Mouse (Mus musculus): ENCODE results near the gene Klhdc2. TPM values are rescaled to one million over a fixed set of nuclear protein-coding genes. Genes with fewer than 3 reads are reported as not detected.

Klhdc2 gene
- total RNA-seq, 1 experiment = 40.7 TPM

DNA sequence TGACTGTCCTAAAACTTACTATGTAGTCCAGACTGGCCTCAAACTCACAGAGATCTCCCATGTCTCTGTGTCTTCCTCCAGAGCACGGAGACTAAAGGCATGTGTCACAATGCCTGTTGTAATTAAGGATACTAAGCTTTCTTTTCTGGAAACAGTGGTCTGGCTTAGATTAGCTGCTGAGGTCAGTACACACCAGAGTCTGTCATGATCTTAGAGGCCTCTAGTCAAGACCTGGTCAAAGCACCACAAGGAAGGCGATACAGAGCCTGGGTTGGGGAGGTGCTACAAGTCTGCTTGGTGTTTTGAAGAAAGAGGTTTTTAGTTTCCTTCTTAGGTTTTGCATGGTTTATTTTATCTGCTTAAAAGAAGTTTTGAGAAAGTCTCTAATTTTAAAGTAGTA lies 3.9 kb downstream of the Klhdc2 start:
- TF ChIP-seq CHD2 (IDR thresholded peaks at IDR 0.05; ENCODE audit: low read depth, low read length) (no peak), ZNF384 (IDR thresholded peaks at IDR 0.05; ENCODE audit: low read depth, low read length) (no peak), HCFC1 (IDR thresholded peaks at IDR 0.05; ENCODE audit: borderline replicate concordance, insufficient read depth, low read length) (no peak), ZC3H11A (IDR thresholded peaks at IDR 0.05; ENCODE audit: borderline replicate concordance, low read depth, low read length) (no peak), MAFK (IDR thresholded peaks at IDR 0.05; ENCODE audit: insufficient read depth, low read depth, low read length) (no peak)
- H3K9me3 ChIP-seq (ENCODE audit: control insufficient read depth, insufficient read depth, low read depth, low read length) = no peaks in the 10 kb centered on the region
- H3K9ac ChIP-seq (ENCODE audit: insufficient read depth, low read depth, low read length, poor library complexity, severe bottlenecking) = no peak overlapping the region
- H3K36me3 ChIP-seq (ENCODE audit: control insufficient read depth, insufficient read depth, low read length, poor library complexity, severe bottlenecking) = peaks cover 7% of the 10 kb centered on the region; the same call in 1 of the 2 replicates
- H3K4me1 ChIP-seq (ENCODE audit: control insufficient read depth in 2 of 2, insufficient read depth in 2 of 2, low read length in 2 of 2, poor library complexity in 1 of 2) = peaks cover 0 to 3% of the 10 kb centered on the region in 2 experiments; a peak in 2 of 4 replicates
- H3K27ac ChIP-seq (ENCODE audit: insufficient read depth, low read depth, low read length, poor library complexity, severe bottlenecking) = no peak overlapping the region
- no peak overlapping the region for H3K4me3 ChIP-seq (ENCODE audit: insufficient read depth in 1 of 2, low read depth in 1 of 2, low read length in 2 of 2, poor library complexity in 1 of 2, severe bottlenecking in 1 of 2)
- DNase-seq (ENCODE audit: low read depth, low spot score) = no peak
- in situ Hi-C loops (cut with MboI; ENCODE audit: low sequenced_read_pairs in 2 of 2, unreplicated experiment in 2 of 2) = no loop called here

DNA sequence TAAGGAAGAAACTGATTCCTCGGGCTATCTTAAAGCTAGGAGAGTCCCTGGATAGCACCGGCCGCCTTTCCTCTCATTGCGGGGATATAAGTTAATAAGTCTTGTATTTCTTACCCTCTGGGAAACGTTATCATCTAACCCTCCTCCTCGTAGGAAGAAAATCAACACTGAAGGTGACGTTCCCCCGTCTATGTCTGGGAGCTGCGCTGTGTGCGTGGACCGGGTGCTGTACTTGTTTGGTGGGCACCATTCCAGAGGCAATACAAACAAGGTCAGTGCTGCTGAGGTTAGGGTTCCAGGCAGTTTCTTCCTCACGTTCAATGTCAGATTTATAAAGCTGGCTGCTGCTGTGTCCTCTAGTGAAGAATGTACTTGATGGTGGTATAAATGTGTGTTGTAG lies 5.7 kb downstream of the Klhdc2 start:
- peaks cover 7% of the 10 kb centered on the region; the same call in 1 of the 2 replicates for H3K36me3 ChIP-seq (ENCODE audit: control insufficient read depth, insufficient read depth, low read length, poor library complexity, severe bottlenecking)

DNA sequence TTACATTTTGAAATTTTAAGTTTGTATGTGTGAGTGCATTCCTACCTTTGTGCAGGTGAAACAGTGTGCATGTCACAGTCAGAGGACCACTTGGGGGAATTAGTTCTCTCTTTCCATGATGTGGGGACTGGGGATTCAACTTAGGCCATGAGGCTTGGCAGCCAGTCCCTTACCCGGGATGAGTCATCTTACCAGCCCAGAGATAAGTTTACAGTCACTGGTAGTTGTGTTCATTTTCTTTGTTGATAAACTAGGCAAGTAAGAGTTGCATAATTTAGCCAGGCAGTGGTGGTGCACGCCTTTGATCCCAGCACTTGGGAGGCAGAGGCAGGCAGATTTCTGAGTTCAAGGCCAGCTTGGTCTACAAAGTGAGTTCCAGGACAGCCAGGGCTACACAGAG lies 7.6 kb downstream of the Klhdc2 start:
- Histone ChIP-seq H3K9ac (ENCODE audit: insufficient read depth, low read depth, low read length, poor library complexity, severe bottlenecking) (no peak overlapping the region), H3K9me3 (ENCODE audit: control insufficient read depth, insufficient read depth, low read depth, low read length) (no peaks in the 10 kb centered on the region), H3K36me3 (ENCODE audit: control insufficient read depth, insufficient read depth, low read length, poor library complexity, severe bottlenecking) (peaks cover 10% of the 10 kb centered on the region; the same call in 1 of the 2 replicates), H3K4me3 (ENCODE audit: insufficient read depth in 1 of 2, low read depth in 1 of 2, low read length in 2 of 2, poor library complexity in 1 of 2, severe bottlenecking in 1 of 2) (no peak overlapping the region), H3K4me1 (ENCODE audit: control insufficient read depth in 2 of 2, insufficient read depth in 2 of 2, low read length in 2 of 2, poor library complexity in 1 of 2) (peaks cover 0 to under 1% of the 10 kb centered on the region in 2 experiments; a peak in 1 of 4 replicates), H3K27ac (ENCODE audit: insufficient read depth, low read depth, low read length, poor library complexity, severe bottlenecking) (no peak overlapping the region)
- DNase-seq (ENCODE audit: low read depth, low spot score) = no peak
- in situ Hi-C loops (cut with MboI; ENCODE audit: low sequenced_read_pairs in 2 of 2, unreplicated experiment in 2 of 2) = no loop called here
- TF ChIP-seq ZC3H11A (IDR thresholded peaks at IDR 0.05; ENCODE audit: borderline replicate concordance, low read depth, low read length) (no peak), HCFC1 (IDR thresholded peaks at IDR 0.05; ENCODE audit: borderline replicate concordance, insufficient read depth, low read length) (no peak), ZNF384 (IDR thresholded peaks at IDR 0.05; ENCODE audit: low read depth, low read length) (no peak), CHD2 (IDR thresholded peaks at IDR 0.05; ENCODE audit: low read depth, low read length) (no peak), MAFK (IDR thresholded peaks at IDR 0.05; ENCODE audit: insufficient read depth, low read depth, low read length) (no peak)

More for the DNA sequence above, 5.7 kb downstream of the Klhdc2 start:
- H3K4me3 ChIP-seq (ENCODE audit: insufficient read depth in 1 of 2, low read depth in 1 of 2, low read length in 2 of 2, poor library complexity in 1 of 2, severe bottlenecking in 1 of 2) = no peak overlapping the region
- H3K4me1 ChIP-seq (ENCODE audit: control insufficient read depth in 2 of 2, insufficient read depth in 2 of 2, low read length in 2 of 2, poor library complexity in 1 of 2) = peaks cover 0 to 3% of the 10 kb centered on the region in 2 experiments; a peak in 2 of 4 replicates
- no peaks in the 10 kb centered on the region for H3K9me3 ChIP-seq (ENCODE audit: control insufficient read depth, insufficient read depth, low read depth, low read length)
- TF ChIP-seq ZC3H11A (IDR thresholded peaks at IDR 0.05; ENCODE audit: borderline replicate concordance, low read depth, low read length) (no peak), CHD2 (IDR thresholded peaks at IDR 0.05; ENCODE audit: low read depth, low read length) (no peak), ZNF384 (IDR thresholded peaks at IDR 0.05; ENCODE audit: low read depth, low read length) (no peak), MAFK (IDR thresholded peaks at IDR 0.05; ENCODE audit: insufficient read depth, low read depth, low read length) (no peak), HCFC1 (IDR thresholded peaks at IDR 0.05; ENCODE audit: borderline replicate concordance, insufficient read depth, low read length) (no peak)
- DNase-seq (ENCODE audit: low read depth, low spot score) = no peak
- in situ Hi-C loops (cut with MboI; ENCODE audit: low sequenced_read_pairs in 2 of 2, unreplicated experiment in 2 of 2) = no loop called here
- H3K27ac ChIP-seq (ENCODE audit: insufficient read depth, low read depth, low read length, poor library complexity, severe bottlenecking) = no peak overlapping the region
- no peak overlapping the region for H3K9ac ChIP-seq (ENCODE audit: insufficient read depth, low read depth, low read length, poor library complexity, severe bottlenecking)

DNA sequence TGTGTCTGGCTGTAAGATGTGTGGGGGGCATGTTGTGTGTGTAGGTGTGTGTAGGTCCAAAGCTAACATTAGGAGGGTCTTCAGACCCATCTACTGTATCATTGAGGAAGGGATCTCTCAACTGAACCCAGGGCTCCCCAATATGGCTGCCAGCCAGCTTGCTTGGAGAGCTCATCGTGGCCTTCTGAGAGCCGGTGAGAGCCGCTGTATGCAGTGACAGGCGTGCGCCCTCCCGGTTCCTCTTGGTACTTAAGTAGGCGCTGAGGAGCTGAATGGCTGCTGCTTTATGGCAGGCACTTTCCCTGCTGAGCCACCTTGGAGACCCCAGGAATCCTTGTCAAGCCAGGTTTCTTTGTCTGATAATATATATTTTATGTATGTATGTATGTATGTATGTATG lies 9.9 kb downstream of the Klhdc2 start:
- Histone ChIP-seq H3K36me3 (ENCODE audit: control insufficient read depth, insufficient read depth, low read length, poor library complexity, severe bottlenecking) (peaks cover 18% of the 10 kb centered on the region), H3K27ac (ENCODE audit: insufficient read depth, low read depth, low read length, poor library complexity, severe bottlenecking) (no peak overlapping the region), H3K4me3 (ENCODE audit: insufficient read depth in 1 of 2, low read depth in 1 of 2, low read length in 2 of 2, poor library complexity in 1 of 2, severe bottlenecking in 1 of 2) (no peak overlapping the region), H3K4me1 (ENCODE audit: control insufficient read depth in 2 of 2, insufficient read depth in 2 of 2, low read length in 2 of 2, poor library complexity in 1 of 2) (no peaks in the 10 kb centered on the region), H3K9me3 (ENCODE audit: control insufficient read depth, insufficient read depth, low read depth, low read length) (no peaks in the 10 kb centered on the region), H3K9ac (ENCODE audit: insufficient read depth, low read depth, low read length, poor library complexity, severe bottlenecking) (no peak overlapping the region)
- DNase-seq (ENCODE audit: low read depth, low spot score) = no peak
- in situ Hi-C loops (cut with MboI; ENCODE audit: low sequenced_read_pairs in 2 of 2, unreplicated experiment in 2 of 2) = no loop called here
- TF ChIP-seq CHD2 (IDR thresholded peaks at IDR 0.05; ENCODE audit: low read depth, low read length) (no peak), ZC3H11A (IDR thresholded peaks at IDR 0.05; ENCODE audit: borderline replicate concordance, low read depth, low read length) (no peak), HCFC1 (IDR thresholded peaks at IDR 0.05; ENCODE audit: borderline replicate concordance, insufficient read depth, low read length) (no peak), ZNF384 (IDR thresholded peaks at IDR 0.05; ENCODE audit: low read depth, low read length) (no peak), MAFK (IDR thresholded peaks at IDR 0.05; ENCODE audit: insufficient read depth, low read depth, low read length) (no peak)

DNA sequence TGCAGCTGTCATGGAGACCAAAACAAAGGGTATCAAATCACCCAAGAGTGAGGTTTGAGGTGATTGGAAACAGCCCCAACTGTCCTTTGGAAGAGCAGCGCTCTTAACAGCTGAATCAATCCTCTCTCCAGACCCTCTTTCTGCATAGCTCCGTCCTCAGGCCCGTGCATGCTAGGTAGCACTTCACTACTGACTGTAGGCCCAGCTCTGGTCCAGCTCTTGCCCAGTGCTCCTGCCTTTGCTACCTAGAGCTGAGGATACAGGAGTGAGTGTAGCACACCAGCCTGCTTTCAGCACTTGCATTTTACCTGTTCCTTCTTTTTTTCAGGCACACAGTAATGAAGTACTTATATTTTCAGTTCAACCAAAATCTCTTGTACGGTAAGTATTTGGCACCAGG lies 13.2 kb downstream of the Klhdc2 start:
- TF ChIP-seq MAFK (IDR thresholded peaks at IDR 0.05; ENCODE audit: insufficient read depth, low read depth, low read length) = no peak
- TF ChIP-seq CHD2 (IDR thresholded peaks at IDR 0.05; ENCODE audit: low read depth, low read length) = no peak
- no peak for TF ChIP-seq HCFC1 (IDR thresholded peaks at IDR 0.05; ENCODE audit: borderline replicate concordance, insufficient read depth, low read length)
- TF ChIP-seq ZNF384 (IDR thresholded peaks at IDR 0.05; ENCODE audit: low read depth, low read length) = no peak
- no peak for TF ChIP-seq ZC3H11A (IDR thresholded peaks at IDR 0.05; ENCODE audit: borderline replicate concordance, low read depth, low read length)
- Histone ChIP-seq H3K27ac (ENCODE audit: insufficient read depth, low read depth, low read length, poor library complexity, severe bottlenecking) (no peak overlapping the region), H3K9me3 (ENCODE audit: control insufficient read depth, insufficient read depth, low read depth, low read length) (no peaks in the 10 kb centered on the region), H3K9ac (ENCODE audit: insufficient read depth, low read depth, low read length, poor library complexity, severe bottlenecking) (no peak overlapping the region), H3K36me3 (ENCODE audit: control insufficient read depth, insufficient read depth, low read length, poor library complexity, severe bottlenecking) (peaks cover 15% of the 10 kb centered on the region), H3K4me3 (ENCODE audit: insufficient read depth in 1 of 2, low read depth in 1 of 2, low read length in 2 of 2, poor library complexity in 1 of 2, severe bottlenecking in 1 of 2) (no peak overlapping the region), H3K4me1 (ENCODE audit: control insufficient read depth in 2 of 2, insufficient read depth in 2 of 2, low read length in 2 of 2, poor library complexity in 1 of 2) (no peaks in the 10 kb centered on the region)
- in situ Hi-C loops (cut with MboI; ENCODE audit: low sequenced_read_pairs in 2 of 2, unreplicated experiment in 2 of 2) = no loop called here
- no peak for DNase-seq (ENCODE audit: low read depth, low spot score)

All from ES-E14 (cell line).